Mouse (Mus musculus) ovary, postnatal 36 days (tissue): ENCODE results near the gene Olfm4.
A peak's percentile ranks its signal among the peaks of the same experiment; 100 is the strongest.

Source experiments
- DNase-seq: peaks from one replicate; pipeline ENCODE4 v3.0.0; 2022; ENCODE audit warnings: low spot score, mixed read lengths

Olfm4 gene

GRCm38 (mm10) chr14:79983781-79984180, at the start of gene Olfm4:
Gene Olfm4 (plus strand): TSS chr14:79984081.
- DNase-seq, result no peak

GRCm38 (mm10) chr14:79934426-79934825, 49.5 kb upstream of the Olfm4 start:
- DNase-seq, result no peak

- no peak for DNase-seq
These were observed 46.9 kb upstream of the Olfm4 start for GRCm38 (mm10) chr14:79936879-79937468.

GRCm38 (mm10) chr14:79945876-79946275, 38.0 kb upstream of the Olfm4 start:
- DNase-seq, result no peak

- no peak for DNase-seq
These were observed 28.2 kb upstream of the Olfm4 start for GRCm38 (mm10) chr14:79955678-79956077.

GRCm38 (mm10) chr14:79957789-79958487, 25.9 kb upstream of the Olfm4 start:
- no peak for DNase-seq

- DNase-seq, result no peak
These were observed 22.7 kb upstream of the Olfm4 start for GRCm38 (mm10) chr14:79961187-79961586.

GRCm38 (mm10) chr14:79961602-79962001, 22.3 kb upstream of the Olfm4 start:
- no peak for DNase-seq

- peak; percentile 32 for DNase-seq
These were observed 13.7 kb upstream of the Olfm4 start for GRCm38 (mm10) chr14:79970165-79970564.

- no peak for DNase-seq
These were observed 12.7 kb upstream of the Olfm4 start for GRCm38 (mm10) chr14:79970928-79971738.

- DNase-seq, result no peak
These were observed 2.4 kb upstream of the Olfm4 start for GRCm38 (mm10) chr14:79981437-79981836.

- DNase-seq, result no peak
These were observed 1.3 kb downstream of the Olfm4 start for GRCm38 (mm10) chr14:79985137-79985670.

- DNase-seq, result no peak
These were observed 1.8 kb downstream of the Olfm4 start for GRCm38 (mm10) chr14:79985696-79986095.

- no peak for DNase-seq
These were observed 3.0 kb downstream of the Olfm4 start for GRCm38 (mm10) chr14:79986831-79987230.

- DNase-seq, result no peak
These were observed 5.9 kb downstream of the Olfm4 start for GRCm38 (mm10) chr14:79989785-79990184.

- no peak for DNase-seq
These were observed 6.7 kb downstream of the Olfm4 start for GRCm38 (mm10) chr14:79990547-79990946.

- no peak for DNase-seq
These were observed 13.7 kb downstream of the Olfm4 start for GRCm38 (mm10) chr14:79997534-79997933.

- no peak for DNase-seq
These were observed 16.2 kb downstream of the Olfm4 start for GRCm38 (mm10) chr14:80000110-80000531.

GRCm38 (mm10) chr14:80007686-80008085, 23.8 kb downstream of the Olfm4 start:
- no peak for DNase-seq

- DNase-seq, result no peak
These were observed 26.5 kb downstream of the Olfm4 start for GRCm38 (mm10) chr14:80010426-80010825.

- no peak for DNase-seq
These were observed 31.1 kb downstream of the Olfm4 start for GRCm38 (mm10) chr14:80014966-80015365.

- peak; percentile 35 for DNase-seq
These were observed 32.2 kb downstream of the Olfm4 start for GRCm38 (mm10) chr14:80016112-80016511.

- no peak for DNase-seq
These were observed 42.2 kb downstream of the Olfm4 start for GRCm38 (mm10) chr14:80026078-80026477.
